Mouse (Mus musculus): ENCODE measurements around the gene Rgn. TPM values are rescaled to one million over a fixed set of nuclear protein-coding genes. Genes with fewer than 3 reads are reported as not detected.

The Rgn gene
- polyA plus RNA-seq (2015; fragmentation: Nextera tagmentation; extraction: Ambion mirVana): 0.20 and 0.25 TPM in 2 replicates

- Histone ChIP-seq H3K27ac (ENCODE audit: low read length) (no peak within 1 kb of the TSS), H3K4me3 (replicated peaks; ENCODE audit: low read length) (peak within 1 kb of the TSS; percentile 44), H3K36me3 (ENCODE audit: control insufficient read depth, insufficient read depth) (no peaks in the 10 kb centered on the region), H3K9me3 (ENCODE audit: control insufficient read depth, low read length) (no peaks in the 10 kb centered on the region), H3K4me1 (replicated peaks; ENCODE audit: control insufficient read depth, insufficient read depth, low read length) (0 out of 2 replicates have a peak, but pooled peaks cover 2% of the 10 kb centered on the region), H3K9ac (replicated peaks; ENCODE audit: low read depth, low read length) (no peak within 1 kb of the TSS), H3K27me3 (replicated peaks; ENCODE audit: control insufficient read depth, insufficient read depth, low read length) (no peaks in the 10 kb centered on the region), H3K4me2 (ENCODE audit: low read length) (peak within 1 kb of the TSS; percentile 61)
- ATAC-seq: no peak
- WGBS: 66% methylated on average over 3 of the region's 3 CpGs
Observed at GRCm38 (mm10) chrX:20549532-20549931, at the start of gene Rgn. Gene Rgn (plus strand): TSS chrX:20549787.

GRCm38 (mm10) chrX:20520290-20520939, 29.2 kb upstream of the Rgn start:
- WGBS: 88% methylated on average over 7 of the region's 7 CpGs
- Histone ChIP-seq H3K36me3 (ENCODE audit: control insufficient read depth, insufficient read depth) (no peaks in the 10 kb centered on the region), H3K4me3 (replicated peaks; ENCODE audit: low read length) (no peak overlapping the region), H3K9ac (replicated peaks; ENCODE audit: low read depth, low read length) (no peak overlapping the region), H3K27me3 (replicated peaks; ENCODE audit: control insufficient read depth, insufficient read depth, low read length) (no peaks in the 10 kb centered on the region), H3K27ac (ENCODE audit: low read length) (no peak overlapping the region), H3K4me2 (ENCODE audit: low read length) (no peak overlapping the region), H3K9me3 (ENCODE audit: control insufficient read depth, low read length) (no peaks in the 10 kb centered on the region; the same call in 1 of the 2 replicates), H3K4me1 (replicated peaks; ENCODE audit: control insufficient read depth, insufficient read depth, low read length) (no peaks in the 10 kb centered on the region)
- ATAC-seq: no peak

- H3K9ac ChIP-seq (replicated peaks; ENCODE audit: low read depth, low read length): no peak overlapping the region
- H3K27ac ChIP-seq (ENCODE audit: low read length): no peak overlapping the region
- H3K4me2 ChIP-seq (ENCODE audit: low read length): no peak overlapping the region
- ATAC-seq: no peak
- no peaks in the 10 kb centered on the region for H3K36me3 ChIP-seq (ENCODE audit: control insufficient read depth, insufficient read depth)
- H3K27me3 ChIP-seq (replicated peaks; ENCODE audit: control insufficient read depth, insufficient read depth, low read length): no peaks in the 10 kb centered on the region
- H3K4me1 ChIP-seq (replicated peaks; ENCODE audit: control insufficient read depth, insufficient read depth, low read length): no peaks in the 10 kb centered on the region
- no peaks in the 10 kb centered on the region; the same call in 1 of the 2 replicates for H3K9me3 ChIP-seq (ENCODE audit: control insufficient read depth, low read length)
- no peak overlapping the region for H3K4me3 ChIP-seq (replicated peaks; ENCODE audit: low read length)
Observed at GRCm38 (mm10) chrX:20521578-20521977, 28.0 kb upstream of the Rgn start.

GRCm38 (mm10) chrX:20532621-20533020, 17.0 kb upstream of the Rgn start:
- H3K4me1 ChIP-seq (replicated peaks; ENCODE audit: control insufficient read depth, insufficient read depth, low read length): no peaks in the 10 kb centered on the region
- ATAC-seq: no peak
- 59% methylated on average over 1 of the region's 1 CpGs for WGBS
- no peak overlapping the region for H3K4me2 ChIP-seq (ENCODE audit: low read length)
- no peaks in the 10 kb centered on the region for H3K36me3 ChIP-seq (ENCODE audit: control insufficient read depth, insufficient read depth)
- H3K9me3 ChIP-seq (ENCODE audit: control insufficient read depth, low read length): no peaks in the 10 kb centered on the region
- no peak overlapping the region for H3K9ac ChIP-seq (replicated peaks; ENCODE audit: low read depth, low read length)
- no peak overlapping the region for H3K27ac ChIP-seq (ENCODE audit: low read length)
- no peak overlapping the region for H3K4me3 ChIP-seq (replicated peaks; ENCODE audit: low read length)
- no peaks in the 10 kb centered on the region for H3K27me3 ChIP-seq (replicated peaks; ENCODE audit: control insufficient read depth, insufficient read depth, low read length)

- no peaks in the 10 kb centered on the region for H3K9me3 ChIP-seq (ENCODE audit: control insufficient read depth, low read length)
- no peaks in the 10 kb centered on the region for H3K36me3 ChIP-seq (ENCODE audit: control insufficient read depth, insufficient read depth)
- H3K27ac ChIP-seq (ENCODE audit: low read length): no peak overlapping the region
- no peaks in the 10 kb centered on the region for H3K27me3 ChIP-seq (replicated peaks; ENCODE audit: control insufficient read depth, insufficient read depth, low read length)
- 0 out of 2 replicates have a peak, but pooled peaks cover 2% of the 10 kb centered on the region for H3K4me1 ChIP-seq (replicated peaks; ENCODE audit: control insufficient read depth, insufficient read depth, low read length)
- no peak overlapping the region for H3K9ac ChIP-seq (replicated peaks; ENCODE audit: low read depth, low read length)
- no peak overlapping the region for H3K4me2 ChIP-seq (ENCODE audit: low read length)
- ATAC-seq: no peak
- 94% methylated on average over 3 of the region's 3 CpGs for WGBS
- no peak overlapping the region for H3K4me3 ChIP-seq (replicated peaks; ENCODE audit: low read length)
Observed at GRCm38 (mm10) chrX:20543867-20544266, 5.7 kb upstream of the Rgn start.

GRCm38 (mm10) chrX:20547609-20548008, 2.0 kb upstream of the Rgn start:
- Histone ChIP-seq H3K27me3 (replicated peaks; ENCODE audit: control insufficient read depth, insufficient read depth, low read length) (no peaks in the 10 kb centered on the region), H3K9me3 (ENCODE audit: control insufficient read depth, low read length) (no peaks in the 10 kb centered on the region), H3K36me3 (ENCODE audit: control insufficient read depth, insufficient read depth) (no peaks in the 10 kb centered on the region), H3K4me2 (ENCODE audit: low read length) (peak overlapping the region; percentile 61), H3K4me3 (replicated peaks; ENCODE audit: low read length) (no peak overlapping the region; the same call in 1 of the 2 replicates), H3K27ac (ENCODE audit: low read length) (no peak overlapping the region), H3K9ac (replicated peaks; ENCODE audit: low read depth, low read length) (no peak overlapping the region), H3K4me1 (replicated peaks; ENCODE audit: control insufficient read depth, insufficient read depth, low read length) (0 out of 2 replicates have a peak, but pooled peaks cover 2% of the 10 kb centered on the region)
- ATAC-seq: no peak
- 35% methylated on average over 5 of the region's 5 CpGs for WGBS

GRCm38 (mm10) chrX:20548011-20548879, 1.3 kb upstream of the Rgn start:
- WGBS: 23% methylated on average over 24 of the region's 24 CpGs
- H3K4me3 ChIP-seq (replicated peaks; ENCODE audit: low read length): peak overlapping the region; percentile 44
- ATAC-seq: peak; percentile 59
- peak overlapping the region; percentile 55 for H3K9ac ChIP-seq (replicated peaks; ENCODE audit: low read depth, low read length)
- H3K4me1 ChIP-seq (replicated peaks; ENCODE audit: control insufficient read depth, insufficient read depth, low read length): 0 out of 2 replicates have a peak, but pooled peaks cover 2% of the 10 kb centered on the region
- no peaks in the 10 kb centered on the region for H3K9me3 ChIP-seq (ENCODE audit: control insufficient read depth, low read length)
- H3K4me2 ChIP-seq (ENCODE audit: low read length): peak overlapping the region; percentile 61
- H3K27ac ChIP-seq (ENCODE audit: low read length): no peak overlapping the region
- no peaks in the 10 kb centered on the region for H3K36me3 ChIP-seq (ENCODE audit: control insufficient read depth, insufficient read depth)
- no peaks in the 10 kb centered on the region for H3K27me3 ChIP-seq (replicated peaks; ENCODE audit: control insufficient read depth, insufficient read depth, low read length)

- no peak overlapping the region for H3K27ac ChIP-seq (ENCODE audit: low read length)
- 31% methylated on average over 1 of the region's 1 CpGs for WGBS
- no peak overlapping the region for H3K9ac ChIP-seq (replicated peaks; ENCODE audit: low read depth, low read length)
- no peaks in the 10 kb centered on the region for H3K36me3 ChIP-seq (ENCODE audit: control insufficient read depth, insufficient read depth)
- no peaks in the 10 kb centered on the region for H3K9me3 ChIP-seq (ENCODE audit: control insufficient read depth, low read length)
- H3K4me3 ChIP-seq (replicated peaks; ENCODE audit: low read length): no peak overlapping the region; the same call in 1 of the 2 replicates
- H3K4me2 ChIP-seq (ENCODE audit: low read length): peak overlapping the region; percentile 61
- no peaks in the 10 kb centered on the region for H3K27me3 ChIP-seq (replicated peaks; ENCODE audit: control insufficient read depth, insufficient read depth, low read length)
- 0 out of 2 replicates have a peak, but pooled peaks cover 2% of the 10 kb centered on the region for H3K4me1 ChIP-seq (replicated peaks; ENCODE audit: control insufficient read depth, insufficient read depth, low read length)
- no peak for ATAC-seq
Observed at GRCm38 (mm10) chrX:20548880-20549440, 627 bp upstream of the Rgn start.

- H3K36me3 ChIP-seq (ENCODE audit: control insufficient read depth, insufficient read depth): no peaks in the 10 kb centered on the region
- 91% methylated on average over 2 of the region's 2 CpGs for WGBS
- H3K27ac ChIP-seq (ENCODE audit: low read length): no peak overlapping the region
- H3K4me1 ChIP-seq (replicated peaks; ENCODE audit: control insufficient read depth, insufficient read depth, low read length): 0 out of 2 replicates have a peak, but pooled peaks cover 2% of the 10 kb centered on the region
- no peaks in the 10 kb centered on the region for H3K9me3 ChIP-seq (ENCODE audit: control insufficient read depth, low read length)
- no peaks in the 10 kb centered on the region for H3K27me3 ChIP-seq (replicated peaks; ENCODE audit: control insufficient read depth, insufficient read depth, low read length)
- H3K4me2 ChIP-seq (ENCODE audit: low read length): no peak overlapping the region
- no peak for ATAC-seq
- no peak overlapping the region for H3K4me3 ChIP-seq (replicated peaks; ENCODE audit: low read length)
- no peak overlapping the region for H3K9ac ChIP-seq (replicated peaks; ENCODE audit: low read depth, low read length)
Observed at GRCm38 (mm10) chrX:20552199-20552598, 2.6 kb downstream of the Rgn start.
